Mouse (Mus musculus) cerebellum, adult 2 months (tissue): ENCODE data around the gene Tsc22d1.

Experiments used
- CTCF ChIP-seq: fragments of 200-500 bp; IDR thresholded peaks from 2 replicates; pipeline ENCODE4 v1.5.1; 2011; ENCODE audit warnings: low read depth, mild to moderate bottlenecking, control low read depth, low read length, moderate library complexity, borderline replicate concordance; ENCODE audit not compliant: insufficient read depth
- POLR2A ChIP-seq: fragments of 200-500 bp; IDR thresholded peaks from 2 replicates; pipeline ENCODE4 v1.6.1; 2011; ENCODE audit warnings: low read length, control low read depth, borderline replicate concordance; ENCODE audit not compliant: insufficient read depth

DNA sequence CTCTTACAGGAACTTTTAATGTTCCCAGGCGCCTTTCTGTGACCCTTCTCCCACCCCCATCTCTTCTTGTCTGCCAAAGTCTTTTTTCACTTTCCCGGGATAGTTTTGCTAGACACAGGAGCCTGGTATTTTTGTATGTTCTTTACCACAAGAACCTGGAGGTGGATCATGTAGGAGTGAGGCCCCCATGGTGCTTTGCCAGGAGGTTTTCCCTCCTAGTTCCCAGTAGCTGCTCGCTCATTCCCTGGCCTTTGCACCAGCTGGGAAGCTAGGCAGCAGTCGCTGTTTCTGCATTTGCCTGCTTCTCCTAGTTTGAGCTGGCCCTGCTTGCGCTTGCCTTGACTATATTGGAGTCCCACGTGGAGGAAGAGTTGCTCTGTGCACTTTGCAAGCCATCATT, 36.2 kb downstream of the Tsc22d1 start:
- TF ChIP-seq CTCF (no peak), POLR2A (no peak)
